Mouse (Mus musculus) liver, adult 2 months (tissue): Measurements from ENCODE around the gene Ythdc1. TPM values are rescaled to one million over a fixed set of nuclear protein-coding genes. Genes with fewer than 3 reads are reported as not detected.
A peak's percentile ranks its signal among the peaks of the same experiment; 100 is the strongest.

Source experiments
- DNase-seq: peaks from one replicate; pipeline ENCODE4 v3.0.0-alpha.2; 2011; ENCODE audit warnings: low read depth, low spot score; ENCODE audit errors: extremely low read depth
- H3K27ac ChIP-seq: fragments of 200-500 bp; replicated peaks from 2 replicates; pipeline ENCODE4 v1.5.1; 2012; ENCODE audit warnings: low read depth, mild to moderate bottlenecking, control low read depth, inconsistent platforms, low read length; ENCODE audit not compliant: insufficient read depth
- H3K27me3 ChIP-seq: fragments of 200-500 bp; 2 replicates; pipeline ENCODE4 v1.6.1; 2012; ENCODE audit warnings: mild to moderate bottlenecking, moderate library complexity, low read length, inconsistent platforms; ENCODE audit not compliant: control insufficient read depth, insufficient read depth
- H3K36me3 ChIP-seq: fragments of 200-500 bp; 2 replicates; pipeline ENCODE4 v1.6.1; 2012; ENCODE audit warnings: low read length, inconsistent platforms; ENCODE audit not compliant: control insufficient read depth, insufficient read depth
- H3K4me1 ChIP-seq: fragments of 200-500 bp; 2 replicates; pipeline ENCODE4 v1.6.1; 2011; ENCODE audit warnings: low read length; ENCODE audit not compliant: control insufficient read depth, insufficient read depth
- H3K4me3 ChIP-seq: fragments of 200-500 bp; 2 replicates; pipeline ENCODE4 v1.5.1; 2011; ENCODE audit warnings: low read depth, mild to moderate bottlenecking, control low read depth, low read length, moderate library complexity; ENCODE audit not compliant: insufficient read depth
- H3K79me2 ChIP-seq: fragments of 200-500 bp; 2 replicates; pipeline ENCODE4 v1.6.1; 2012; ENCODE audit warnings: inconsistent platforms, mild to moderate bottlenecking, low read length, moderate library complexity; ENCODE audit not compliant: control insufficient read depth, insufficient read depth
- H3K9ac ChIP-seq: fragments of 200-500 bp; 2 replicates; pipeline ENCODE4 v1.6.1; 2012; ENCODE audit warnings: low read depth, mild to moderate bottlenecking, control low read depth, inconsistent platforms, low read length
- CTCF ChIP-seq: fragments of 200-500 bp; IDR thresholded peaks from 2 replicates; pipeline ENCODE4 v1.5.1; 2011; ENCODE audit warnings: low read depth, low read length, control low read depth
- POLR2A ChIP-seq: fragments of 200-500 bp; IDR thresholded peaks from 2 replicates; pipeline ENCODE4 v1.6.1; 2011; ENCODE audit warnings: low read length, control low read depth; ENCODE audit not compliant: insufficient read depth; ENCODE audit errors: extremely low read depth
- WGBS: fragments of 180-500 bp; shearing (Covaris S2); methylation state at CpG from one replicate; pipeline ENCODE4 v1.1.7; 2018; 5-methylcytosine and 5-hydroxymethylcytosine counted together
- polyA plus RNA-seq: library from polyadenylated mRNA; depleted of rRNA; stranded (reverse); fragments of >200 nt; gene quantifications from 2 replicates; pipeline ENCODE4 v1.2.3, GENCODE M21; 2012; rRNA removed
- total RNA-seq: library from RNA; depleted of rRNA; stranded (reverse); fragments of >200 nt; gene quantifications from 2 replicates; pipeline ENCODE4 v1.2.3, GENCODE M21; 2014; rRNA removed

Ythdc1 gene
- total RNA-seq (21.7 and 22.8 TPM in 2 replicates), polyA plus RNA-seq (4.8 and 6.3 TPM in 2 replicates)

- Histone ChIP-seq H3K9ac (peak within 1 kb of the TSS; percentile 87), H3K27me3 (no peaks in the 10 kb centered on the region), H3K79me2 (peaks cover 7% of the 10 kb centered on the region; the same call in 1 of the 2 replicates), H3K4me3 (peak within 1 kb of the TSS; percentile 82), H3K36me3 (no peaks in the 10 kb centered on the region), H3K27ac (peak within 1 kb of the TSS; percentile 90), H3K4me1 (peaks cover 12% of the 10 kb centered on the region)
- under 1% methylated on average over 100 of the region's 111 CpGs for WGBS
- DNase-seq, result peak; percentile 91
- TF ChIP-seq POLR2A (peak; percentile 94), CTCF (no peak)
Observed at GRCm38 (mm10) chr5:86803962-86804940, at the start of gene Ythdc1. Gene Ythdc1 (plus strand): TSS chr5:86804221.

GRCm38 (mm10) chr5:86769015-86769658 is 34.9 kb upstream of the Ythdc1 start:
- H3K4me1 ChIP-seq, result no peaks in the 10 kb centered on the region
- no peak overlapping the region for H3K4me3 ChIP-seq
- no peak overlapping the region for H3K27ac ChIP-seq
- no peak overlapping the region for H3K9ac ChIP-seq
- H3K79me2 ChIP-seq, result no peaks in the 10 kb centered on the region
- no peak for DNase-seq
- H3K27me3 ChIP-seq, result no peaks in the 10 kb centered on the region
- WGBS, result 65% methylated on average over 3 of the region's 3 CpGs
- TF ChIP-seq CTCF (no peak), POLR2A (no peak)
- no peaks in the 10 kb centered on the region for H3K36me3 ChIP-seq

- peak; percentile 50; the same call in 1 of the 2 replicates for TF ChIP-seq CTCF
- TF ChIP-seq POLR2A, result no peak
- H3K4me1 ChIP-seq, result no peaks in the 10 kb centered on the region
Observed at GRCm38 (mm10) chr5:86771010-86771409, 33.0 kb upstream of the Ythdc1 start.

GRCm38 (mm10) chr5:86776941-86777340 is 27.1 kb upstream of the Ythdc1 start:
- no peak overlapping the region for H3K4me3 ChIP-seq
- WGBS, result 32% methylated on average over 5 of the region's 5 CpGs
- TF ChIP-seq POLR2A (no peak), CTCF (no peak)
- no peaks in the 10 kb centered on the region for H3K36me3 ChIP-seq
- no peak overlapping the region for H3K27ac ChIP-seq
- DNase-seq, result peak; percentile 54
- no peak overlapping the region for H3K9ac ChIP-seq
- H3K4me1 ChIP-seq, result no peaks in the 10 kb centered on the region
- no peaks in the 10 kb centered on the region for H3K27me3 ChIP-seq
- no peaks in the 10 kb centered on the region for H3K79me2 ChIP-seq

More at GRCm38 (mm10) chr5:86771010-86771409, 33.0 kb upstream of the Ythdc1 start:
- Histone ChIP-seq H3K9ac (no peak overlapping the region), H3K79me2 (no peaks in the 10 kb centered on the region), H3K27me3 (no peaks in the 10 kb centered on the region), H3K27ac (no peak overlapping the region), H3K4me3 (no peak overlapping the region), H3K36me3 (no peaks in the 10 kb centered on the region)
- DNase-seq, result peak; percentile 42

DNA sequence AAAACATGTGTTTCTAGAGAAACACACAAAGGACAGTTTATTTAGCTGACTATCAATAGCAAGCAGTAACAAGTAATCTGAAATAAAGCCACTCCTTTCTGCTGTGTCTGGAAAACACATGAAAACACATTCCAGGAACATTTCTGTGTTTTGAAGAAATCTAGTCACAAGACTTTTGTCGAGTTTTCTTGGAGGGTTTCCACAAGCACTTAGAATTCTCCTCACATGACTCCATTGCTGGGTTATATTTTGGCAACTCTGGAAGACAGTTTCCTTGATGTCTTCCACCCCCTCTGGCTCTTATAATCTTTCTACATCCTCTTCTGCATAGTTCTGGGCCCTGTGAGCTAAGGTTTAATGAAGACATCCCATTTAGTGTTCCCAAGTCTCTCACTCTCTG is 25.6 kb upstream of the Ythdc1 start:
- no peaks in the 10 kb centered on the region for H3K36me3 ChIP-seq
- H3K4me1 ChIP-seq, result no peaks in the 10 kb centered on the region
- no peak overlapping the region for H3K27ac ChIP-seq
- WGBS, result 67% methylated on average over 1 of the region's 1 CpGs
- H3K27me3 ChIP-seq, result no peaks in the 10 kb centered on the region
- H3K4me3 ChIP-seq, result no peak overlapping the region
- H3K9ac ChIP-seq, result no peak overlapping the region
- TF ChIP-seq CTCF, result no peak
- TF ChIP-seq POLR2A, result no peak
- DNase-seq, result no peak
- H3K79me2 ChIP-seq, result no peaks in the 10 kb centered on the region
